Mouse (Mus musculus): ENCODE measurements around the gene Thap12. TPM values are rescaled to one million over a fixed set of nuclear protein-coding genes. Genes with fewer than 3 reads are reported as not detected.

The Thap12 gene
- total and polyA plus RNA-seq, 3 experiments: 47.7 to 140 (median 52.7) TPM

DNA sequence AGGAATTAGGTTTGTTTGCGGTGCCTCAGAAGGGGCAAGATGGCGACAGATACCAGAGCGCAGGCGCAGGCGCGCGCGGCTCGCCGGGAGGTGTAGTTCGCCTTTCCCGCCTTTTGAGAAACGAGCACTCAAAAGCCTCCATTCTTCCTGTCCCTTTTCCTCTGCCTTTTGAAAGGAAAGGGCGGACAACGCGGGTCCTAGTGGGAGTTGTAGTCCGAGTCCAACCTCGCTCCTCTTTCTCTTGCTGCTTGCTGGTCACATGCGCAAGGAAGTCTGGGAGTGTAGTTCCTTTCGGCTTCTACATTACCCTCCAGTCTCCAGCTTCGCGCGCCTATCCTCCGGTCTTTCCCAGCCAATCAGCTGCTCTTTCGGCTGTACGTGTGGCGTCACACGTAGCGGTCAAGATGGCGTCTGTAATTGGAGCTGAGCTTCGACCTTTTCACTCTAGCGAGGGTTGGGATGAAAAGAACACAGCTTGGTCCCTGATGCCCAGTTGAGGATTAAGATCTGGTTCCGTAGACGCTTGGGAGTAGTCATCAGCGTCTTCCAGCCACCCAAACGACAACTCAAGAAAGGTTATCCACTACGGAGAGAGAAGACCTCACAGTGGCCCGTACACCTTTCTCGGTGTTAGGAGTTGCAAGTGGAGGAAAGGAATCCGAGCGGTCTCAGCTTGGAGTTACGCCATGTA lies 46.2 kb upstream of the Thap12 start, which contains the start of gene Emsy:
Emsy (minus strand) TSS at position 253 of the 691 bp plus-strand sequence.
- Histone ChIP-seq H3K27me3 (ENCODE audit: control insufficient read depth in 1 of 2, insufficient read depth in 2 of 2, low read length in 2 of 2) (no peaks in the 10 kb centered on the region), H3K36me3 (ENCODE audit: control insufficient read depth in 1 of 2, insufficient read depth in 2 of 2, low read length in 2 of 2) (peaks cover 0 to 15% of the 10 kb centered on the region in 2 experiments; a peak in 3 of 4 replicates), H3K9me3 (replicated peaks; ENCODE audit: insufficient read depth, low read length) (no peaks in the 10 kb centered on the region), H3K4me3 (ENCODE audit: control insufficient read depth in 1 of 2, insufficient read depth in 1 of 2, low read depth in 2 of 2, low read length in 2 of 2) (peak within 1 kb of the TSS; percentile 81 to 84), H3K79me2 (ENCODE audit: control insufficient read depth, insufficient read depth, low read length, poor library complexity) (peaks cover 28% of the 10 kb centered on the region), H3K9ac (ENCODE audit: control insufficient read depth, low read depth, low read length, poor library complexity, severe bottlenecking) (peak within 1 kb of the TSS; percentile 95), H3K4me1 (ENCODE audit: control insufficient read depth in 1 of 2, insufficient read depth in 2 of 2, low read length in 2 of 2) (peaks cover 0 to 11% of the 10 kb centered on the region in 2 experiments; a peak in 2 of 4 replicates), H3K27ac (ENCODE audit: control insufficient read depth, low read depth, low read length) (peak within 1 kb of the TSS; percentile 94)
- TF ChIP-seq E2F4 (IDR thresholded peaks at IDR 0.05; ENCODE audit: borderline replicate concordance, low read depth, low read length): peak; percentile 95
- peak; percentile 86 to 94; a peak in 3 of 4 replicates for TF ChIP-seq POLR2A (IDR thresholded peaks at IDR 0.05; ENCODE audit: control insufficient read depth in 1 of 2, insufficient read depth in 1 of 2, low read depth in 1 of 2, low read length in 2 of 2, poor library complexity in 1 of 2)
- peak; percentile 92 for TF ChIP-seq NELFE (IDR thresholded peaks at IDR 0.05; ENCODE audit: low read depth, low read length)
- TF ChIP-seq ZKSCAN1 (IDR thresholded peaks at IDR 0.05; ENCODE audit: low read depth, low read length): no peak
- peak; percentile 88 for TF ChIP-seq MYC (IDR thresholded peaks at IDR 0.05; ENCODE audit: low read depth, low read length)
- TF ChIP-seq KAT2A (conservative IDR thresholded peaks at IDR 0.05; ENCODE audit: low read depth, low read length): peak; percentile 93
- TF ChIP-seq HCFC1 (IDR thresholded peaks at IDR 0.05; ENCODE audit: low read depth, low read length): peak; percentile 95
- TF ChIP-seq SIN3A (IDR thresholded peaks at IDR 0.05; ENCODE audit: low read length): peak; percentile 45
- TF ChIP-seq POLR2AphosphoS5 (IDR thresholded peaks at IDR 0.05; ENCODE audit: borderline replicate concordance, low read depth, low read length): peak; percentile 33; the same call in 1 of the 2 replicates
- TF ChIP-seq ELF1 (IDR thresholded peaks at IDR 0.05; ENCODE audit: low read depth, low read length): peak; percentile 66; the same call in 1 of the 2 replicates
- peak; percentile 88 for TF ChIP-seq USF1 (IDR thresholded peaks at IDR 0.05; ENCODE audit: low read depth, low read length)
- TF ChIP-seq ZMIZ1 (IDR thresholded peaks at IDR 0.05; ENCODE audit: low read depth, low read length): peak; percentile 79; the same call in 1 of the 2 replicates
- no peak for TF ChIP-seq MEF2A (IDR thresholded peaks at IDR 0.05; ENCODE audit: extremely low read depth, insufficient replicate concordance, low read depth, low read length, poor library complexity, severe bottlenecking)
- TF ChIP-seq POLR2AphosphoS2 (IDR thresholded peaks at IDR 0.05; ENCODE audit: low read length): peak; percentile 77; the same call in 1 of the 2 replicates
- peak; percentile 64 for TF ChIP-seq TCF12 (IDR thresholded peaks at IDR 0.05; ENCODE audit: low read depth, low read length)
- TF ChIP-seq CHD2 (IDR thresholded peaks at IDR 0.05; ENCODE audit: low read length): no peak
- peak; percentile 90 for TF ChIP-seq TBP (IDR thresholded peaks at IDR 0.05; ENCODE audit: low read depth, low read length)
- no peak for TF ChIP-seq SMC3 (IDR thresholded peaks at IDR 0.05; ENCODE audit: low read depth, low read length)
- TF ChIP-seq NRF1 (IDR thresholded peaks at IDR 0.05; ENCODE audit: insufficient read depth, low read depth, low read length, poor library complexity, severe bottlenecking): peak; percentile 92
- TF ChIP-seq MAZ (IDR thresholded peaks at IDR 0.05; ENCODE audit: low read depth, low read length): no peak
- TF ChIP-seq MAX (IDR thresholded peaks at IDR 0.05; ENCODE audit: low read length): peak; percentile 87; the same call in 1 of the 2 replicates
- DNase-seq (ENCODE audit: low read depth, low spot score): peak; percentile 98
